Mouse (Mus musculus) megakaryocyte, embryonic 14.5 days (primary cell): ENCODE results near the gene Tgfbrap1.

ENCODE experiments used
- FLI1 ChIP-seq: IDR thresholded peaks from 2 replicates; pipeline ENCODE4 v1.6.1; 2012; ENCODE audit warnings: low read length, inconsistent platforms, mixed read lengths
- GATA1 ChIP-seq: IDR thresholded peaks from 3 replicates; pipeline ENCODE4 v1.6.1; 2012; ENCODE audit warnings: mixed read lengths, low read length, inconsistent platforms, borderline replicate concordance

- no peak for TF ChIP-seq GATA1
- no peak for TF ChIP-seq FLI1
Measured at GRCm38 (mm10) chr1:43047811-43048210, 50.6 kb downstream of the Tgfbrap1 start.
